Mouse (Mus musculus): ENCODE results near the gene Prl. TPM values are rescaled to one million over a fixed set of nuclear protein-coding genes. Genes with fewer than 3 reads are reported as not detected.
"Not testable (repeated sequence)": the region's sequence is repeated elsewhere in the genome, so short reads cannot be mapped to it uniquely, and the experiment has no call there.

The Prl gene
- polyA plus RNA-seq, 1 experiment from 2014 or later = not detected

GRCm38 (mm10) chr13:27059177-27059576 lies 1.8 kb downstream of the Prl start:
- Histone ChIP-seq H3K27me3 (ENCODE audit: control insufficient read depth, insufficient read depth, low read length) (no peaks in the 10 kb centered on the region), H3K27ac (ENCODE audit: low read depth, low read length) (no peak overlapping the region), H3K4me3 (ENCODE audit: low read depth, low read length) (no peak overlapping the region), H3K36me3 (ENCODE audit: control insufficient read depth, insufficient read depth, low read length) (no peaks in the 10 kb centered on the region), H3K4me2 (ENCODE audit: low read depth, low read length) (no peak overlapping the region), H3K9me3 (ENCODE audit: control insufficient read depth, low read length) (no peaks in the 10 kb centered on the region), H3K9ac (replicated peaks; ENCODE audit: low read depth, low read length) (no peak overlapping the region), H3K4me1 (ENCODE audit: control insufficient read depth, insufficient read depth, low read length) (no peaks in the 10 kb centered on the region)
- 91% methylated on average over 7 of the region's 7 CpGs for WGBS
- ATAC-seq (ENCODE audit: low read depth) = no peak

- WGBS = 94% methylated on average over 5 of the region's 5 CpGs
- not testable (repeated sequence) for H3K36me3 ChIP-seq (ENCODE audit: control insufficient read depth, insufficient read depth, low read length); H3K9ac ChIP-seq (replicated peaks; ENCODE audit: low read depth, low read length); H3K4me1 ChIP-seq (ENCODE audit: control insufficient read depth, insufficient read depth, low read length); ATAC-seq (ENCODE audit: low read depth); H3K27ac ChIP-seq (ENCODE audit: low read depth, low read length); H3K27me3 ChIP-seq (ENCODE audit: control insufficient read depth, insufficient read depth, low read length); H3K4me3 ChIP-seq (ENCODE audit: low read depth, low read length); H3K4me2 ChIP-seq (ENCODE audit: low read depth, low read length); H3K9me3 ChIP-seq (ENCODE audit: control insufficient read depth, low read length)
These were observed 36.5 kb downstream of the Prl start, which contains the start of gene Prl3d1 for GRCm38 (mm10) chr13:27093890-27094289. Prl3d1 (plus strand) TSS chr13:27094190.

Other genes with a start within 250 kb of the Prl start
- gene Prl3d1, start 36.6 kb downstream of the Prl start, polyA plus RNA-seq (2014; fragmentation: Nextera tagmentation; extraction: Ambion mirVana) = not detected in 2 replicates
- gene Prl3d2, start 64.1 kb downstream of the Prl start, polyA plus RNA-seq (2014; fragmentation: Nextera tagmentation; extraction: Ambion mirVana) = not detected in 2 replicates
- not detected in 2 replicates for gene Prl3d3, start 99.2 kb downstream of the Prl start, polyA plus RNA-seq (2014; fragmentation: Nextera tagmentation; extraction: Ambion mirVana)
- not detected in 2 replicates for gene Prl3c1, start 139.1 kb downstream of the Prl start, polyA plus RNA-seq (2014; fragmentation: Nextera tagmentation; extraction: Ambion mirVana)
- gene Prl3b1, start 184.3 kb downstream of the Prl start, polyA plus RNA-seq (2014; fragmentation: Nextera tagmentation; extraction: Ambion mirVana) = not detected in 2 replicates
- gene Prl3a1, start 201.9 kb downstream of the Prl start, polyA plus RNA-seq (2014; fragmentation: Nextera tagmentation; extraction: Ambion mirVana) = not detected in 2 replicates